Mouse (Mus musculus): ENCODE data around the gene Gpr75.

The Gpr75 gene

DNA sequence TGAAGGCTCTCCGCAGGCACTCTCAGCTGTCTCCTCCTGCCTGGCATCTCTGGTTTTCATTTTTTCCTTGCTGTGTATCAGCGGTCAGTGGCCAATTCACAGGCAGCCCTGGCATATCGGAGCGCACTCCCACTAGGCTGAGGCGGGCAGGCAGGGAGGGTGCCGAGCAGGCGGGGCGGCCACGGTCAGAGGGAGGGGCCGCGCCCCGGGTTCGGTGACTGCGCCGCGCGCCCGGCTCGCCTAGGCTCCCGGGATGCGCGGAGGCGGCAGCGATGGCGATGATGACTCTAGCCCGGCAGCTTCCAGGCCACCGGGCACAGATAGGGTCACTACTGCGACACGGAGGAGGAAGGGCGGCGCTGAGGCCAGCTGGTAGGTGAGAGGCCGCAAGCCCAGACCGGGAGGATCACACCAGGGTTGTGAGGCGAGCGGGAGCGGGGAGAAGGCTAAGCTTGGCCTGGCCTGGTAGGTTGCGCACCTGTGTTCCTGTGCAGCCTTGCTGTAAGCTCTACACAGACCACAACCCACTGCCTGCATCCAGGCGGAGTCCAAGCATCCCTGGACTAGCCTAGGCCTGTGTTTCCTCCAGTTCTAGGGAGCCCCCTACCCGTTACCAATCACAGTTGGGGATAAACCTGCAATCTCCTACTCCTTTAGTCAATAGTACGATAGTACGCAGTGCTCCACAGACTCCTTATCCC is at the start of gene Gpr75, which contains the start of gene Asb3:
Gpr75 (plus strand) TSS at position 188 of the 701 bp plus-strand sequence.
Asb3 (plus strand) TSS at position 246 of the 701 bp plus-strand sequence.
- DNase-seq (ENCODE audit: low read depth), result no peak

DNA sequence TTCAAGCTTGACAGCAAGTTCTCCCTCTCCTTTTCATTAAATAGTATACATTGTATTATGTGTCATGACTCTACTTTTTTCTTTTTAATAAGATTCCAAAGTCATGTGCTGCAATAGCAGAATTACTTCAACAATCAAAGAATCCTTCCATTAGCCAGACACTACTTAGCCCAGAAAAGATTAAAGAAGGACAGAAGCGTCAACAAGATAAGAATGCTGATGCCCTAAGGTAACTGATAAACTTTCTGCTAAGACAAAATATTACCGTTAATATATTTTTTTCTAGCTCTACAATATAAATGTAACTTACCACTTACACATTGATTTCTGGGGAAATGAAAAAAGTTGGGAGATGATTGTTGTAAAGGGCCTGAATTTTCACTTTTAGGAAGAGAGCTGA is 46.4 kb upstream of the Gpr75 start:
- no peak for DNase-seq (ENCODE audit: low read depth)

DNA sequence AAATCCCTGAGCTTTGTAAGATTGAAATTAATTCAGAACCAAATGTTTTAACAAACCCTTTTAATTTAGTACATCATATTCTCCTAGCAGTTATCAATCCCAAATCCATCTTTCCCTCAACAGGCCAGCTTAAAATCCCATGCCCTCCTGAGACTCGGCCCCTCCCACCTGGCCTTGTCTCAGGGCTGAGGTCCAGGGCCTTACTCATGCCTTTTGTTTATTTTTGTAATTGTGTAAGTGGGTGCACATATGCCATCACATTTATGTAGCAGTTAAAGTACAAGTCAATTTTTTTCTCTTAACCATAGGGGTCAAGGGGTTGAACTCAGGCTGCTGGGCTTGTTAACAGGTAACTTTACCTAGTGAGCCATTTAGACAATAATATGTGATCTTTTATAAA is 40.8 kb upstream of the Gpr75 start:
- no peak for DNase-seq (ENCODE audit: low read depth)

DNA sequence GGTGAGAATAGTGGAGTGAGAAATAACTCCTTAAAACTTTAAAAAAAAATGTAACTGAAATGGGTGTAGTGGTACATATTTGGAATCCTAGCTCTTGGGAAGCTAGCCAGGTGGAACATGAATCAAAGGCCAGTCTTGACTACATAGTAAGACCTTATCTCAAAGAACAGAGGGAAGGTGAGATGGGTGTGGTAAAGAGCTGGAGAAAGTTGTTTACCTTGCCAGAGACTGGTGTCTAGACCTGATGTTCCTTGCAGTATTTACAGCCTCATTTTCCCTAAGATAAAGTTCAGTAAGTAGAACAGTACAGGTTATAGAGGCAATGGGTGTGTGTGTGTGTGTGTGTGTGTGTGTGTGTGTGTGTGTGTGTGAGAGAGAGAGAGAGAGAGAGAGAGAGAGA is 12.7 kb upstream of the Gpr75 start:
- DNase-seq (ENCODE audit: low read depth), result no peak

DNA sequence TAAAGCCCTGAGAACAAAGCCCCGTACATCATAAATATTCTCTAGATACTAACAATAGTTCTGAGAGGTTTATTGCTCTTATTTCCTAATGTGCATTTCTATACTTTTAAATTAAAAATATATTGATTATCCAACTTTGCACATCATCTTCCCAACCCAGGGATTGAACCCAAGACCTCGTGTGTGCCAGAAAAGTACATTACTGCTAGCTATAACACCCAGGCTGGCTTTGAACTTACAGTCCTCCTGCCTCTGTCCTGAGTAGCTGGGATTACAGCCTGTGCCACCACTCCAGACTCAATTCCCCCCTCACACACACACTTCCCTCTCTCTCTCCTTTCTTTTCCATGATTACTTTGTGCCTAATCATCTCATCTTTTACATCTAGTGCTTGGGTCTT is 3.0 kb downstream of the Gpr75 start:
- DNase-seq (ENCODE audit: low read depth), result no peak

DNA sequence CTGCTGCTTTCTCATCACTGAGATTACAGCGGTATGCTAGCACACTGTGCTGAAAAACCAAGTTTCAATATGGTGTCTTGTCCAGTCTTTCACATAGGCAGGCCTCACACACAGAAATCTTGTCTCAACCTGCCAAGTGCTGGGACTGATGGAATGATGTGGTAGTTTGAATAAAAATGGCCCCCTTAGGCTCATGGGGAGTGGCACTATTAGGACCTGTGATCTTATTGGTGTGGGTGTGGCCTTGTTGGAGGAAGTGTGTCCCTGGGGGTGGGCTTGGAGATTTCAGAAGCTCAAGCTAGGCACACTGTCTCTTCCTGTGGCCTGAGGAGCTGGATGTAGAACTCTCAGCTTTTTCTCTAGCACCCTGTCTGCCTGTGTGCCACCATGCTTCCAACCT is 11.0 kb downstream of the Gpr75 start:
- DNase-seq (ENCODE audit: low read depth), result no peak

DNA sequence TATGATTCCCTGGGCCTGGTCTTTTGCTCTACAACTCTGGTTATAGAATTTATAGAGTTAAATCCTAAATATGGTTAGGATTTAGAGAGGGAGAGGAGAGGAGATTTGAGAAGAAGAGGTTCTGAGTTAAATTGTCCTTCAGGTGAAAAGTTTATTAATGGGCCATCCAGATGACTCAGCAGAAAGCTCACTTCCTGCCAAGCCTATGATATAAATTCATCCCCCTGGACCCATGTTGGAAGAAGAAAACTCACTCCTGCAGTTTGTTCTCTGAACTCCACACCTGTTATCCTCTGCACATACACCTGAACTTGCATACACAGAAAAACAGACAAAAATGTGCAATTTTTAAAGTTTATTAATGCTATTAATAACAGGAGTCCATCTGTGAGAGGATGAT is 14.2 kb downstream of the Gpr75 start:
- no peak for DNase-seq (ENCODE audit: low read depth)

DNA sequence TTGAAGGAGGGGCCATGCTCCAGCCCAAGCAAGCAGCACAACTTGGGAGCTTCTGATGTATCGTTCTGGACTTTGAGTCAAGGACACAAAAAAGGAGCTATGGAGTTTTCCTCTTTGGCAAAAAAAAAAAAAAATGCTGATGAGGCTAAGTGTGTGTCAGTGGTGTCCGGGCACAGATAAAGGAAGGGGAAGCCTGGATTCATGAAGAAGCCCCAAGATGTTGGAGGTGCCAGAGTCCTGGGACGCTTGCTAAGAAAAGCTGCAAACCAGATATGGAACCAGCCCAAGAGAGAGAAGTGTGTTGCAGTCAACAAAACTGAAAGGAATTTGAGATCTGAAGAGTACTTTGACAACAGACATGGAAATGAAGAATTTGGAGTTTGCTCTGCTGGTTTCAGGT is 27.2 kb downstream of the Gpr75 start:
- DNase-seq (ENCODE audit: low read depth), result no peak

DNA sequence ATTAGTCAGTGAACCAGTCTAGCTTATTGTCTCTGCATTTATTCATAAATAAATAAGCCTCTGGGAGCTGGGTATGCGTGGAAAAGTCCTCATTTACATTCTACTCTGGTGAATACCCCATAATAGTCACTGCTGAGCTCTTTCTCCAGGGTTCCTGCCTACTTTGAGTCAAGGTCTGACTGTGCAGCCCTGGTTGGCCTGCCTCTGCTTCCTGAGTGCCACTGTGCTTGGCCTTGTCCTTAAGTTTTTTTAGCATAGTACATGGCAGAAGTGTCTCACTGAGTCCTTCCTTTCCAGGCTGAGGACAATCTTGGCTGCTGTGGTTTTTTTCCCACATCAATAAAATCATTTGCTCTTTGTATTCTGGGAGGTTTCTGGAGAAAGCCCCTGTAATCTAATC is 35.5 kb downstream of the Gpr75 start:
- DNase-seq (ENCODE audit: low read depth), result no peak

DNA sequence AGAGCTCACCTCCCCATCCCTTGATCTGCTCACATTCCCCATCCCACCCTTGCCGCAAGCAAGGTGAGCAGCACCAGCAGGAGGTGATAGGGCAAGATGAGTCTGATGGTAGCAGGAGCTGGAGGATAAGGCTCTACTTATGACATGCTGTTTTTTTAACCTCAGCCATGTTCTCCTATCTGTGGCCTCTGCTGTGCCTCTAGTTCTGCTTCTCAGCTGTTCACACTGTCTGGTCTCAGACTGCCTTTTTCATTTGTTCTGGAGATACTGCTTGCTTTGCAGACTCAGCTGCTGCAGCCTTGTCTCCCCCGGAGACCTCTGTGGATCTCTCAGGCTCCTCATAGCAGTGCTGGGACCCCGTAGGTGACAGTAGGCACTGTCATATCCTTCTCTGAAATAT is 38.1 kb downstream of the Gpr75 start:
- DNase-seq (ENCODE audit: low read depth), result no peak

DNA sequence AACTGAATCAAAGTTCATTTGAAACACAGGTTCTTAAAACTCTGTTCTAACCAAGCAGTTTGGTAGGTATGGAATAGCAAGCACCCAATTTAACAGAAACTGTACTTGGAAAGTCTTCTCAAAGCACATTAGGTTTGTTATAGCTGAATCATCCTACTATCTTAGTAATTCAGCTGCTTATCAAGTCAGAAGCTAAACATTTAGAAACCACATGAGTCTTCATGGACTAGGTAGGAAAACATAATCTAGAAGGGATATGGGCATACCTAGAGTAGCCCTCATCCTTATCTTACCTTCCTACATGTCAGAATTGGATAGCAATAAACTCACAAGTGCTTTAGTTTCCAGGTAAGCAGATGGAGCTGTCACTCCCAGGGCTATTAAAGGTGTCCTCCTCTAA is 42.9 kb downstream of the Gpr75 start:
- no peak for DNase-seq (ENCODE audit: low read depth)

DNA sequence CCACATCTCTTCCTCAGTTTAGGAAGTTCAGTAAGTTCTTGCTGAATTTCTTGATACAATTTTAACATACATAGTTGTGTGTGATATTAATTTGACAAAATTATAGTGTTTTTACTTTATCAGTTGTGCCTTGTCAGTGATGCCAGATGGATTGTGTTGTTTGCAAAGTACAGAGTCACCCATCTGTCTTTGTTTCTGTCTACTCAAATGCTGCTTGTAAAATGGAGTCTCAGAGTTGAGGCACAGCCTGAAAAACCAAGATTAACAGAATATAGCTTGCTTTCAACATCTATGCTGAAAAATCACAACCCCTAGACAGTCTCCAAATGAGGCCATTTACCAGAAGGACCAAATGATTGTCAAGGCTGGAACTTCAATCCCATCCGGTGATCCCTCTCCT is 43.3 kb downstream of the Gpr75 start:
- no peak for DNase-seq (ENCODE audit: low read depth)

All from 416B (cell line).